Mouse (Mus musculus) thymus, postnatal 10 days (tissue): Measurements from ENCODE around the gene Pdlim7.
A peak's percentile ranks its signal among the peaks of the same experiment; 100 is the strongest.

Source experiments
- DNase-seq, 2 experiments: peaks; one replicate each; pipeline ENCODE4 v3.0.0; 2021; ENCODE audit warnings: low spot score in 2 of 2

The Pdlim7 gene

DNA sequence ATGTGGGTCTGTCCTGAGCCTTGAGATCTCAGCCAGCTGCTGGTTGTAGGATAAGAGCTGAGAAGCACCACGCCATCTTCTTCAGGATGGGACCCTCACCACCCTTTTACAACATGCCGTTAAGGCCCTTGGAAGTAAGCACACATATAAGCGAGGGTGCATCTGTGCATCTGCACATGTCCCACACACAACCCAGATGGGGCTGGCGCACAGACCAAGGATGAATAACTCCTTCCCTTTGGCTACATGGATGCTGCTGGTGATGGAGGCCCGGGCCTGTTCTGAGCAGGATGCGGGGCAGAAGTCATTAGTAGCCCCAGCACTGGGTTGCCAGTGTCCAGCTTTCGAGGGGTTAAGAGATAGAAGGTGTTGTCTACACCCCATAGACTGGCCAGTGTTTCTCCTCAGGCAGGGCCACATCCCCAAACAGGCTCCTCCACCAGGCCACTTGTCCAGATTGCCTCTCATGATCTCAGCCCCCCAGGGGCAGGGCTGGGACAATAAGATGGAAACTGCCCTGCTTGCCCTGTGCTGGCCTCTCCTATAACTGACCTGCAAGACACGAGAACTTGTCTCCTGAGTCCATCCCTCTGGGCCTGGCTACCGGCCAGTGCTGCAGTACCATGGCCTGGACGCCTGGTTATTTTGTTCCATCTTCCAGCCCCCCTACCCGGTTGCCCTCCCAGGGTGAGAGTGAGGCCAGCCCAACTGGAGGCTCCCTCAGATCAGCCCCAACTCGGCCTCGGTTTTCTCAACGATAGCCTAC lies 27.3 kb downstream of the Pdlim7 start:
- DNase-seq, result no peak

DNA sequence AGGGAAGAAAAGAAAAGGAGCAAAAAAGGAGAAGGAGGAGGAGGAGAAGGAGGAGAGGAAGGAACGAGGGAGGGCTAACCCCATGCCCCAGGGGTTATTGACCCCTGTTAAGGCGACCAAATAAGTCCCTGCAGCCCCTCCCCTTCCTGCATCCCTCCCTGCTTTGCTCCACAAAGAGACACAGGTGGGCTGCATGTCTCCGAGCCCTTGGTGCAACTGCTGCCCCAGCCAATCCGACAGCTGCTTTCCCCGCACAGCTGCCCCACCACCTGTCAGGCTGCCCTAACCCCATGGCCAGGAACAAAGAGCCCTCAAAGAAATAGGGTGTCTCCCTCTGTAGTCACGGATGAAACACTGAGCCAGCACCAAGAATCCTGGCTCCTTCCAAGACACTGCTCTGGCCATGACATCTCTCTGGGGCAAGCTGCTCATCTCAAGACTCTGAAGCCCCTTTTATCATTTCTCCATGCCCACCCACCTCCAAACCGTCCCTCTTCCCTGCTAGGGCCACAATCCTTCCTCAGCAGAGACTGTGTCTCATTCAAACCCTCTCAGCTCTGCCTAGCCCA lies 28.9 kb downstream of the Pdlim7 start:
- peak in 1 of 2 experiments; percentile 51 for DNase-seq

DNA sequence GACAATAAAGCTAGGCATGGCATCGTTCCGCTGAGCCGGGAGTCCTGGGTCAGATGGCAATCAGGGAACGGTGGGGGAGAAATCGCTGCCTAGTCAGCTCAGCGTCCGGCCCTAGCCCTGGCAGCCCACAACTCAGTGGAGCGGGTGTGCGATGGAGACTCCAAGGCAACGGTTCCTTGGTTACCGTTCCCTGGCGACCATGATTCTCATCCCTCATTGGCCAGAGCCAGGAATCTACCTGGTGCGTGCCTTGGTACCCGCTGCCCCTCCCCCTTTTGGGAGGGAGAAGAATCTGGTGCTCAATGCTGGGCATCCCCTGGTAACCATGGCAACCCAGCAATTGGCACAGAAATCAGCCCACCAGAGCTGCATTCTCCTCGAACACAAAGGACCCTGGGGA lies 29.9 kb downstream of the Pdlim7 start:
- DNase-seq, result no peak

DNA sequence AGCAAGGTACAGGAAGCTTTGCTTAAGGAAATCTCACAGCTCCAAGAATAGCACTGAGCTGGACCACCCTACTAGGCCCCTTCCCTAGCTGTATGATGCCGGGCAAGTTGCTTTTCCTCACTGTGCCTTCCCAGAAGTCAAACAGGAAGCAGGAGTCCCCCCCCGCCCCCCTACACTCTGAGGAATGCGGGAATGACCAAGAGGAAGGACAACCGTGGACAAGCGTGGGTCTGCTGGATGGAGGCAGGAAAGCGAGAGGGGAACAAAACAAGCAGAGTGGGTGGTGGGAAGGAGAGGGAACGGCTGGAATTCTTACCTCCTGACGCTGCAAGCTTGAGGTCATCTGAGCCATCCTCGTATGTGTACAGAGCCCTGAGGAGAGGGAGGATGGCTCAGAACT lies 30.4 kb downstream of the Pdlim7 start:
- DNase-seq, result no peak

DNA sequence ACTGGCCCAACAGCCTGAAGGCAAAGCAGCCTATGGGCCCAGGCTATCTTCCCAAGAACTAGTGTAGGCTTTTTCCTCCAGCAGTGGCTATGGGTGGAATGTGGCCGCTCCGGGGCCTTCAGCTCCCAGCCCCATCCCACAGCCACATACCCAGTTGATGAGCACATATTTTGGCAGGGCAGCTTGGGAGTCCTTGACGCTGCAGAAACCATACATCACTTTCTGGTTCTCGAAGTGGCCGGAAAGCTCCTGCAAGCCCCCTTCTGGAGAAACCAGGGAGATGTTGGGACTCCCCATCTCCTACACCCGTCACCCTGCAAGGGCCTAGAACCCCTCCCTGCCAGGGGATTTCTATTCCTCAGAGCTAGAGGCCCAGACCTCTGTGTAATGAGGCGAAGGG lies 30.9 kb downstream of the Pdlim7 start:
- DNase-seq, result no peak

GRCm38 (mm10) chr13:55479929-55480328 lies 33.5 kb downstream of the Pdlim7 start:
- DNase-seq, result no peak

DNA sequence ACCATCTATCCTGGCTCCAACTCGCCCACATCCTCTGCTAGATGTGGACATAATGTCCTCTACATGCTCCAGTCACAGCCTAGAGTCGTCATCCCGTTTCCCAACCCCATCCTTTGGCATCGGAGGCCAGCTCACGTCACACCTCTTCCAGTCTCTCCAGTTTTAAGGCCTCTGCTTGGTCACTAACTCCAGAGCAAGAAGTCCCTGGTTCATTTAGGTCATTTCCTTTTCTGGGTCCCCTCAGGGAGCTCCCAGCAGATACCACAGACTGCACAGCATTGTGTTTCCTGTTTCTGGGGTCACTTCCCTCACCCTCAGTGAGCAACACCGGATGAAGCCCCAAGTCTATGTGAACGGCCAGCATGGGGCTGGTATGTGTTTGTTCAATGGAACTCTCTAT lies 34.5 kb downstream of the Pdlim7 start:
- no peak for DNase-seq

- no peak for DNase-seq
Measured at GRCm38 (mm10) chr13:55478036-55478435, 35.4 kb downstream of the Pdlim7 start.

DNA sequence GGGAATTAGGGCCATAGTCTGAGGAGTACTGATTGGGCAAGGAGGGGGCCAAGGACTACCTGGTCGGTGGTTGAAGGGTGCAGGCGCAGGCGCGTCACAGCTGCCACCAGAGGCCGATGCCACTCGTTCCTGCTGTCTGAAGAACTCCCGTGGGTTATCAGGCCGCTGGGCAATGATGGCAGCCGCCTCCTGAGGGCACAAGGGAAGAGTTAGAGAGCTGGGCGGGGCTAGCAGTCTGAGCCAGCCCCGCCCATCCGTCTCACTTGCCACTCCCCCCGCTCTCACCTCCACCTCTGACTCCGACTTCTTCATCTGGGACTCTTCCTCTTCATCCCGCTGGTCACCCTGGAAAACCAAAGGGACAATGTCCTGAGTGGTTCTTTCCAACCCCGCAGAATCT lies 36.0 kb downstream of the Pdlim7 start:
- DNase-seq, result no peak

DNA sequence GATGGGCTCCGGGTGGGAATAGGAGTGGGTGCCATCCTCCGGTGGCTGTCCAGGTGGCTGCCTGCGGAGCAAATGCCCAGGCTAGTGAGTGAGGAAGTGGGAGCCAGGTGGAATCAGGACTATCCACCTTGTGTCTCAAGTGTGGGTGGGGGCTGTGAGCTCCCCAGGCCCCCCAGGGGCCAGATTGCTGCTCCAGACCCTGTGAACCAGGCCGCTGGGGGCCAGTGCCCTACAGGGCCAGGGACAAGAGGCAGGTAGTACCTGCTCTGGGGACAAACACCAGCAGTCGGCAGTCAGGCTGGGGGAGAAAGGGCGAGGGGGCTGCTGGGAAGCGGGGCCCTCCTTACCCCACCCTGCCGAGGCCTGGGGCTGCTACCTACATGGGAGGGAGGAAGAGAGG lies 37.2 kb downstream of the Pdlim7 start:
- no peak for DNase-seq

DNA sequence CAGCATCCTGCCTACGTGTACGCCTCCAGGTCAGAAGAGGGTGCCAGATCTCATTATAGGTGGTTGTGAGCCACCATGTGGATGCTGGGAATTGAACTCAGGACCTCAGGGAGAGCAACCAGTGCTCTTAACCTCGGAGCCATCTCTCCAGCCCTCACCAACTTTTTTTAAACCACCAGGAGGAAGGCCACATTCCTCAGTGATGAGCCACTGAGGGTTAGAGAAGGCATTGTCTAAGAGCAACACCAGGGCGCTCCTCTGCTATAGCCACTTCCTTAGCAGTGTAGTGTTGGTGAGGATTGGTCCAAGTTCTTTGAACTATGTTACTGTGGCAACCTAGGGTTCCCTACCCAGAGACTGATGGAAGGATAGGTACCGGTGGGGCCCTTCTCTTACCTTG lies 37.7 kb downstream of the Pdlim7 start:
- DNase-seq, result no peak

DNA sequence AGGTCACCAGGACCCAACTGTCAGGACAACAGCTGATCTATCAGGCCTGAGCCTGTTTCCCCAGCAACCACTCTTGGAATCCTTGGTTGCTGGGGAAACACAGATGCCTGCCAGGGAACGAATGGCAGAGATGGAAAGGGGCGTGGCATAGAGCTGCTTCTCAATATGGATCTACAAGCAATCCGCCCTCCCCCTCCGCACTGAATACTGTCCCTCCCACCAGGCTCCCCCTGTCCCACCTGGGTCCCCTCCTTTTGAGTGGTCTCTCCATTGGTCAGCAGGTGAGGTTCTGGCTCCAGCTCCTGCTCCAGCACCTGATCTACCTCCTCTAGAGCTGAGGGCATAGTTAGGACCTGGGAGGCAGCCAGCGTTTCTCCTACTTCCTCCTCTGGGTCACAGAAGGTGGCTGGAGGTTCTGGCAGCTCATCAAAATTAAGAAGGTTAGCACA lies 38.8 kb downstream of the Pdlim7 start:
- no peak for DNase-seq

- DNase-seq, result no peak
Measured at GRCm38 (mm10) chr13:55473961-55474360, 39.5 kb downstream of the Pdlim7 start.

DNA sequence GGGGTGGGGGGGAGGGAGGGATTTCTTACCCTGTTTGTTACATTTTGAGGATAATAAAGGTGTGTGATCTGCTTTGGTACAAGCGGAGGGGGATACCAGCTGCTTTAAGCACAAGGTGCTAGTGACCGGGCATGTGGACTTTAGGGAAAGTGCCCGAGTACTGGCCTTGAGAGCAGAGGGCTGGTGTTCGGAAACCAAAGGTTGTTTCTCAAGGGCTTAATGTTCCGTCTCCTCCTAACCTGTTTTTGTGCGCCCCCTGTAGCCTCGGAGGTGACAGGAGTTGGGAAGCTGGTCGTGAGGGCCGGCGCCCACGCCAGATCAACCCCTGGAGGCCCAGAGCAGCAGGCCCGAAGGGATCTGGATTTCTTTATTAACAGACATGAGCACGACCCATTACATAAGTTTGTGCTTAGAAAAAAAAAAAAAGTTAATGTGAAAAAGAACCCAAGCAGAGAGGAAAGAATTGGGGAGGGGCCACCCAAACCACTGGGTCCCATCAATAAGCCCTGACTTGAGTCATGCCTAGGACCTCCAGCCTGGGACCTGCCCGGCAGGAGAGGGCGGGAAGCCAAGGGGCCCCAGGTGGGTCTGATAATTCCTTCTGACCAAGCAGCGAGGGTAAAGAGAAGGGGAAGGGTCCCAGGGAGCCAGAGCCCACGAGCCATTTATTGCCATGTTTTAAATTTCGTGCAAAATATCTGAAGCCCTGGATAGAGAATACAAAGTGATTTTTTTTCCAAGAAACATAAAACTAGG lies 40.2 kb downstream of the Pdlim7 start:
- DNase-seq, result peak in 1 of 2 experiments; percentile 47

DNA sequence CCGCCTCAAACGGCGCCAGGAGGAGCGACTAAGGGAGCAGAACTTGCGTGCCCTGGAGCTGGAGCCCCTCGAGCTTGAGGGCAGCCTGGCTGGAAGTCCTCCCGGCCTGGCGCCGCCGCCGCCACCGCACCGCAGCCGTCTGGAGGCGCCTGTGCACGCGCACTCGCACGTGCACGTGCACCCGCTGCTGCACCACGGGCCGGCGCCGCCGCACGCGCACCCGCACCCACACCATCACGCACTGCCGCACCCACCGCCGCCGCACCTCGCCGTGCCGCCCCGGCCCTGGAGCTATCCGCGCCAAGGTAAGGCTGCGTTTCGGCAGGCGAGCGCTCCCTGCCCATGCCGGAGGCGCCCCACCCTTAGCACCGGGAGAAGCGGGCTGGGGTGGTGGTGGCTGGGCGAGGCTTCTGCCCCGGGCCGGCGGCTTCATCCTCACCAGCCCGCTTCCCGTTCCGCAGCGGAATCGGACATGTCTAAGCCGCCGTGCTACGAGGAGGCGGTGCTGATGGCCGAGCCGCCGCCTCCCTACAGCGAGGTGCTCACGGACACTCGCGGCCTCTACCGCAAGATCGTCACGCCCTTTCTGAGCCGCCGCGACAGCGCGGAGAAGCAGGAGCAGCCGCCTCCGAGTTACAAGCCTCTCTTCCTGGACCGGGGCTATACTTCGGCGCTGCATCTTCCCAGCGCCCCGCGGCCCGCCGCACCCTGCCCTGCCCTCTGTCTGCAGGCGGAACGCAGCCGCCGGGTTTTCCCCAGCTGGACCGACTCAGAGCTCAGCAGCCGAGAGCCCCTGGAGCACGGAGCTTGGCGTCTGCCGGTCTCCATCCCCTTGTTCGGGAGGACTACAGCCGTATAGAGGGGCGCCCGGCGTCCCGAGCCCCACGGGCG lies 41.1 kb downstream of the Pdlim7 start:
- DNase-seq, result peak in 1 of 2 experiments; percentile 21

DNA sequence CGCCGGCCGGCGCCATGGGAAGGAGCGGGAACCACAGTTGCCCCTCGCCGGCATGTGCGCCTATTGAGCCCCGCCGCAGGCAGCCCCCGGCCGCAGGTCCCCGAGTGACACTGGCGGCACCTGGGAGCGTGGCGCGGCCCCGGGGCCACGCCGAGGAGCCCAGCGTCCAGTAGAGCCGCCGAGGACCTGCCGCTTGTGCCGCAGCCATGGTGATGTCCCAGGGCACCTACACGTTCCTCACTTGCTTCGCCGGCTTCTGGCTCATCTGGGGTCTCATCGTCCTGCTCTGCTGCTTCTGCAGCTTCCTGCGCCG lies 41.7 kb downstream of the Pdlim7 start:
- no peak for DNase-seq

DNA sequence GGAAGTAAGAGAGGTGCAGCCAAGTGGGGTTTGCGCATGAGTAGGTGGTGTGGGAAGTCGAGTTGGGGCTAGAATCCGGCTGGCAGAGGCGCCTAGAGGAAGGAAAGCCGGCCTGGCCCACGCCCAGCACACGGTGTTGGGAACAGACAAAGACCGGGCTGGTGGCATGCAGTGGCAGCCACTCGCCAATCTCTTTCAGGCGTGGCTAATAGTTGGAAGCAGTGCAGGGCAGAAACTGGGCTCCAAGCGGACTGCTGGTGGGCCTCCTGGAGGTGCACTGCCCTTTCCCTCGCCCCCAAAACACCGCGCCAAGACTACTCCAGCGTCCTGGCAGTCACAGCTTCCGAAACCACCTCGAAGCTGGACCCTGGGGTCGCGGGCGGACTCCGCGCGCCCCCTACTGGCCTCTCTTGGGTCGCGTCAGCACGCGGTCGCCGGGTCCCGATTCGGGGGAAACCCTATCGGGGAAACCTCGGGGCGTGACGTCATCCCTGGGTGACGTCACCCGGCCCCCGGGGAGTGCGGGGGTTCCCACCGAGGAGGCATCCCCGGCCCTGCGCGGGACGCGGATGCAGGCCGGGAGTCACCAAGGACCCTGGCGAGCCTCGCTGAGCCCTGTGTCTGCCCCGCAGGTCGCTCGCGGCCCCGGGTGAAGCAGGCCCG lies 42.2 kb downstream of the Pdlim7 start:
- DNase-seq, result peak; percentile 73 to 86

DNA sequence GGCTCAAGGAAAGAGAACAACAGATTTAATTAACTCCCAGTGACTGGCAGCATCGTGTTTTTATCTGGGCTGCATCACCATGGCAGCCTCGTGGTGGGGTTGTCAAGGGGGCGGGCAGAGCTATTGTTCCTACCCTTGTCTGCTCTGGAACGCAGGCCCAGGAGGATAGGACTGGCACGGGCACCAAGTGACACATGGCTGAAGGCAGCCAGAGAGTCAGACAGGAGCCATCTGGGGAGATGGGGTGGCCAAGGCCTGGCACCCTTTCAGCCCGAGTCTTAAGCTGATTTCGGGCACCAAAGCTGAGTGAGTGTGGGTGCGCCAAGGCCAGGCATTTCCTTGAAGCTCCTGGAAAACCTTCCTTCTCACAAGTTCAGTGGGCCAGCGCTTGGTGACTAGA lies 43.1 kb downstream of the Pdlim7 start:
- DNase-seq, result peak in 1 of 2 experiments; percentile 8

DNA sequence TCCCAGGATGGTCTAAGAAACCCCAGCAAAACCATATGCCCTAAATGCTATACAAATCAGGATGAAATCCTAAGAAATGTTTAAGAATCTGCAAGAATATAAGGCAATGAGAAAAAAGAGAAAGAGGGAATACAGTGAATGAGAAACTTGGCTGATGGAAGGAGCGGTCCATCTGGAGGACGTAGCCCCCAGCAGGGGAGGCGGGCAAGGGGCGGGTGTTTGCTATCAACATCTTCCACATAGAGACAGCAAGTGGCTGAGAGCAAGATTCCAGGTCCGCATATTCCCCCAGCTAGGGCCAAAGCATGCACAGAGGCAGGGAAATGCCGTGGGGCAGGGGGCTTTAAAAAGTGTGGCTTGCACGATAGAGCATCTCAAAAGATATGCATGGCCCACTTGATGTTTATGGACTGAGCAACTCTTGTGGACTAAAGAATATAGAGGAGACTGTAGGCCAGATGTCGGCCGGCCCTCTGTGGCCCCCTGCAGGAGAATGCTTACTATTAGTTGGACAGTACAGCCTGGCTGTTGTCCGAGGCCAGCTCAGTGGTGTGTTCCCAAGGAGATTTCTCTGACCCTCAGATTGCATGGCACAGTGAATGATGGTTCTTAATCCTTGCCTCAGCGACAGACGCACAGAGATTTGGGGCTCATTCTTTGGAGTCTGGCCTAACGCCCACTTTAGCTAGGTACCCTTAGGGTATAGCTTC lies 44.5 kb downstream of the Pdlim7 start:
- no peak for DNase-seq

GRCm38 (mm10) chr13:55465830-55466440 lies 47.5 kb downstream of the Pdlim7 start:
- DNase-seq, result no peak
